Mouse (Mus musculus) ovary, postnatal 14 days (tissue): ENCODE measurements around the gene Hnrnpm.

Experiments
- DNase-seq: peaks from one replicate; pipeline ENCODE4 v3.0.0; 2022; ENCODE audit warnings: low spot score

Gene Hnrnpm

GRCm38 (mm10) chr17:33597271-33597670 lies 89.4 kb downstream of the Hnrnpm start:
- no peak for DNase-seq
